In genomic region chr10:69573054-69573453, GRCm38 (mm10) we compare ENCODE assay signal across 16 mouse cellular contexts.
DNase-seq lines count a peak whose midpoint lies in the region; ATAC-seq and TF ChIP-seq lines count a peak whose summit lies in the region.
"Had no signal": no experiment of that assay in that cellular context is flagged by ENCODE, and none has a peak within 500 bp of the region (broad histone marks: within the 10 kb centered on the region; RNA-seq: fewer than 3 reads in every experiment).

No protein-coding gene starts in this region.

- no peaks in the 10 kb centered on the region for H3K36me3 ChIP-seq in forebrain, embryonic 14.5 days (ENCODE audit: control insufficient read depth, insufficient read depth, low read length)
- no peaks in the 10 kb centered on the region for H3K36me3 ChIP-seq in forebrain, embryonic 16.5 days (ENCODE audit: control insufficient read depth, insufficient read depth)
- no peaks in the 10 kb centered on the region for H3K36me3 ChIP-seq in hindbrain, embryonic 14.5 days (replicated peaks; ENCODE audit: control insufficient read depth, insufficient read depth)
- H3K36me3 ChIP-seq in hindbrain, embryonic 10.5 days: no peaks in the 10 kb centered on the region
- H3K36me3 ChIP-seq in midbrain, embryonic 15.5 days (replicated peaks): no peaks in the 10 kb centered on the region
- H3K36me3 ChIP-seq: limb, embryonic 12.5 days; liver, embryonic 13.5 days had no signal

- no peak for TF ChIP-seq CTCF in brain, embryonic 14.5 days (IDR thresholded peaks at IDR 0.05; ENCODE audit: borderline replicate concordance, extremely low read depth, insufficient read depth, insufficient read length)

- peaks cover 39% of the 10 kb centered on the region for H3K4me1 ChIP-seq in forebrain, embryonic 14.5 days (ENCODE audit: control insufficient read depth, insufficient read depth, low read length)
- H3K4me1 ChIP-seq in forebrain, embryonic 16.5 days (replicated peaks; ENCODE audit: control insufficient read depth, insufficient read depth, low read length): peaks cover 55% of the 10 kb centered on the region
- peaks cover 65% of the 10 kb centered on the region for H3K4me1 ChIP-seq in hindbrain, embryonic 14.5 days (replicated peaks; ENCODE audit: control insufficient read depth, insufficient read depth, low read length)
- peaks cover 69% of the 10 kb centered on the region for H3K4me1 ChIP-seq in hindbrain, embryonic 10.5 days (replicated peaks)
- peaks cover 84% of the 10 kb centered on the region for H3K4me1 ChIP-seq in midbrain, embryonic 15.5 days
- H3K4me1 ChIP-seq: liver, embryonic 13.5 days had no signal

- TF ChIP-seq POLR2A in brain, embryonic 14.5 days (IDR thresholded peaks at IDR 0.05; ENCODE audit: borderline replicate concordance, extremely low read depth, insufficient read depth, insufficient read length, poor library complexity, severe bottlenecking): no peak

- no peak for ATAC-seq in forebrain, embryonic 14.5 days
- ATAC-seq in forebrain, embryonic 16.5 days: no peak
- ATAC-seq in hindbrain, embryonic 14.5 days (ENCODE audit: low FRiP score): 0 out of 2 replicates have a peak, but pooled peaks have one; percentile 24
- peak; percentile 1; the same call in 1 of the 2 replicates for ATAC-seq in midbrain, embryonic 15.5 days (replicated peaks)

- 0 out of 2 replicates have a peak overlapping the region, but pooled peaks have one; percentile 47 for H3K4me2 ChIP-seq in forebrain, embryonic 14.5 days (ENCODE audit: low read length)
- no peak overlapping the region for H3K4me2 ChIP-seq in forebrain, embryonic 16.5 days (ENCODE audit: low read length)
- H3K4me2 ChIP-seq in hindbrain, embryonic 14.5 days (replicated peaks): no peak overlapping the region
- H3K4me2 ChIP-seq in midbrain, embryonic 15.5 days: no peak overlapping the region
- H3K4me2 ChIP-seq: liver, embryonic 13.5 days had no signal

- no peak overlapping the region for H3K27ac ChIP-seq in forebrain, embryonic 14.5 days (ENCODE audit: low read depth, low read length)
- no peak overlapping the region for H3K27ac ChIP-seq in forebrain, embryonic 16.5 days (ENCODE audit: low read length)
- H3K27ac ChIP-seq in hindbrain, embryonic 14.5 days: peak overlapping the region; percentile 53
- H3K27ac ChIP-seq in hindbrain, embryonic 10.5 days: no peak overlapping the region
- H3K27ac ChIP-seq in midbrain, embryonic 15.5 days: peak overlapping the region; percentile 75
- H3K27ac ChIP-seq: kidney, postnatal 0 days; limb, embryonic 12.5 days; liver, embryonic 13.5 days had no signal

- peak; percentile 42 for DNase-seq in forebrain, embryonic 14.5 days (ENCODE audit: low spot score)
- no peak for DNase-seq in hindbrain, embryonic 14.5 days (ENCODE audit: low spot score)
- DNase-seq in hindbrain, embryonic 10.5 days (ENCODE audit: low spot score): no peak
- peak; percentile 61 for DNase-seq in brain, embryonic 14.5 days (ENCODE audit: low read depth)
- no peak for DNase-seq in adrenal gland, adult 2 months
- DNase-seq in MN1 (ENCODE audit: low spot score): no peak
- DNase-seq: adrenal gland, postnatal 14 days; cerebellum, adult 18-20 months; kidney, adult 11 months; liver, embryonic 13.5 days; thymus, adult 18-20 months had no signal

- WGBS in forebrain, embryonic 14.5 days: 16% methylated on average over 7 of the region's 7 CpGs
- 24% methylated on average over 7 of the region's 7 CpGs for WGBS in forebrain, embryonic 16.5 days
- 17% methylated on average over 7 of the region's 7 CpGs for WGBS in hindbrain, embryonic 14.5 days
- WGBS in hindbrain, embryonic 10.5 days: 25% methylated on average over 7 of the region's 7 CpGs
- WGBS in midbrain, embryonic 15.5 days: 15% methylated on average over 7 of the region's 7 CpGs

- H3K9me3 ChIP-seq in forebrain, embryonic 14.5 days (replicated peaks; ENCODE audit: control insufficient read depth, low read length): no peaks in the 10 kb centered on the region
- H3K9me3 ChIP-seq in forebrain, embryonic 16.5 days (ENCODE audit: control insufficient read depth, low read length): no peaks in the 10 kb centered on the region
- H3K9me3 ChIP-seq in hindbrain, embryonic 14.5 days (ENCODE audit: control insufficient read depth, low read length): no peaks in the 10 kb centered on the region
- no peaks in the 10 kb centered on the region for H3K9me3 ChIP-seq in hindbrain, embryonic 10.5 days
- no peaks in the 10 kb centered on the region for H3K9me3 ChIP-seq in midbrain, embryonic 15.5 days
- H3K9me3 ChIP-seq: limb, embryonic 12.5 days; liver, embryonic 13.5 days had no signal

- H3K27me3 ChIP-seq in forebrain, embryonic 14.5 days (replicated peaks; ENCODE audit: control insufficient read depth, insufficient read depth, low read length): no peaks in the 10 kb centered on the region
- no peaks in the 10 kb centered on the region for H3K27me3 ChIP-seq in forebrain, embryonic 16.5 days (replicated peaks; ENCODE audit: control insufficient read depth, insufficient read depth, low read length)
- H3K27me3 ChIP-seq in hindbrain, embryonic 14.5 days (ENCODE audit: control insufficient read depth, insufficient read depth, low read length): no peaks in the 10 kb centered on the region
- H3K27me3 ChIP-seq in hindbrain, embryonic 10.5 days (ENCODE audit: insufficient read depth, poor library complexity, severe bottlenecking): peaks cover 49% of the 10 kb centered on the region
- H3K27me3 ChIP-seq in midbrain, embryonic 15.5 days (replicated peaks): no peaks in the 10 kb centered on the region
- H3K27me3 ChIP-seq: CH12.LX had no signal

- H3K4me3 ChIP-seq in forebrain, embryonic 14.5 days (ENCODE audit: low read depth, low read length): no peak overlapping the region
- H3K4me3 ChIP-seq in forebrain, embryonic 16.5 days (replicated peaks; ENCODE audit: low read length): no peak overlapping the region
- no peak overlapping the region for H3K4me3 ChIP-seq in hindbrain, embryonic 14.5 days (replicated peaks; ENCODE audit: low read length)
- H3K4me3 ChIP-seq in hindbrain, embryonic 10.5 days: no peak overlapping the region
- no peak overlapping the region for H3K4me3 ChIP-seq in midbrain, embryonic 15.5 days
- H3K4me3 ChIP-seq: liver, embryonic 13.5 days had no signal

- H3K9ac ChIP-seq in forebrain, embryonic 14.5 days (ENCODE audit: low read length): no peak overlapping the region
- no peak overlapping the region for H3K9ac ChIP-seq in forebrain, embryonic 16.5 days (replicated peaks; ENCODE audit: low read depth, low read length)
- H3K9ac ChIP-seq in hindbrain, embryonic 14.5 days: no peak overlapping the region
- no peak overlapping the region for H3K9ac ChIP-seq in midbrain, embryonic 15.5 days
- H3K9ac ChIP-seq: limb, embryonic 12.5 days; liver, embryonic 13.5 days had no signal

Comparison
In these comparisons a context has a peak if more than half of its experiments do, and no peak if none do; other contexts are left out.
1. H3K27ac ChIP-seq: peak in hindbrain, embryonic 14.5 days (single experiment) and midbrain, embryonic 15.5 days (single experiment); none in forebrain, embryonic 14.5 days (single experiment), forebrain, embryonic 16.5 days (single experiment) and hindbrain, embryonic 10.5 days (single experiment).
2. ATAC-seq: peak in hindbrain, embryonic 14.5 days (single experiment) and midbrain, embryonic 15.5 days (single experiment); none in forebrain, embryonic 14.5 days (single experiment) and forebrain, embryonic 16.5 days (single experiment).
3. DNase-seq: peak in forebrain, embryonic 14.5 days (single experiment) and brain, embryonic 14.5 days (single experiment); none in hindbrain, embryonic 14.5 days (single experiment), hindbrain, embryonic 10.5 days (single experiment), adrenal gland, adult 2 months (single experiment) and MN1 (single experiment).